Mouse (Mus musculus): ENCODE data around the gene Notum.

The Notum gene

GRCm38 (mm10) chr11:120617519-120618112 lies 43.4 kb downstream of the Notum start, which contains the start of gene Pcyt2:
Gene Pcyt2, minus strand, starts transcription at chr11:120617936.
- DNase-seq (ENCODE audit: low spot score), result peak; percentile 92

GRCm38 (mm10) chr11:120616617-120617294 lies 44.2 kb downstream of the Notum start:
- no peak for DNase-seq (ENCODE audit: low spot score)

- DNase-seq (ENCODE audit: low spot score), result no peak
Measured at GRCm38 (mm10) chr11:120615606-120616203, 45.3 kb downstream of the Notum start.

GRCm38 (mm10) chr11:120615167-120615566 lies 45.8 kb downstream of the Notum start:
- no peak for DNase-seq (ENCODE audit: low spot score)

- no peak for DNase-seq (ENCODE audit: low spot score)
Measured at GRCm38 (mm10) chr11:120613976-120614375, 47.0 kb downstream of the Notum start.

GRCm38 (mm10) chr11:120613481-120613972 lies 47.4 kb downstream of the Notum start:
- DNase-seq (ENCODE audit: low spot score), result no peak

- peak; percentile 66 for DNase-seq (ENCODE audit: low spot score)
Measured at GRCm38 (mm10) chr11:120612763-120613162, 48.2 kb downstream of the Notum start.

- DNase-seq (ENCODE audit: low spot score), result no peak
Measured at GRCm38 (mm10) chr11:120610477-120611046, 50.4 kb downstream of the Notum start.

GRCm38 (mm10) chr11:120609250-120609649 lies 51.7 kb downstream of the Notum start:
- no peak for DNase-seq (ENCODE audit: low spot score)

GRCm38 (mm10) chr11:120608241-120609034 lies 52.5 kb downstream of the Notum start, which contains the start of gene Npb:
Gene Npb, plus strand, starts transcription at chr11:120608477.
- no peak for DNase-seq (ENCODE audit: low spot score)

- no peak for DNase-seq (ENCODE audit: low spot score)
Measured at GRCm38 (mm10) chr11:120606764-120607163, 54.2 kb downstream of the Notum start.

GRCm38 (mm10) chr11:120605667-120606066 lies 55.3 kb downstream of the Notum start:
- no peak for DNase-seq (ENCODE audit: low spot score)
